Mouse (Mus musculus): Measurements from ENCODE around the gene Icam5. TPM values are rescaled to one million over a fixed set of nuclear protein-coding genes. Genes with fewer than 3 reads are reported as not detected.
A peak's percentile ranks its signal among the peaks of the same experiment; 100 is the strongest.
"Not testable (repeated sequence)": the region's sequence is repeated elsewhere in the genome, so short reads cannot be mapped to it uniquely, and the experiment has no call there.

Gene Icam5
- polyA plus RNA-seq, 1 experiment from 2014 or later: 0.08 TPM

DNA sequence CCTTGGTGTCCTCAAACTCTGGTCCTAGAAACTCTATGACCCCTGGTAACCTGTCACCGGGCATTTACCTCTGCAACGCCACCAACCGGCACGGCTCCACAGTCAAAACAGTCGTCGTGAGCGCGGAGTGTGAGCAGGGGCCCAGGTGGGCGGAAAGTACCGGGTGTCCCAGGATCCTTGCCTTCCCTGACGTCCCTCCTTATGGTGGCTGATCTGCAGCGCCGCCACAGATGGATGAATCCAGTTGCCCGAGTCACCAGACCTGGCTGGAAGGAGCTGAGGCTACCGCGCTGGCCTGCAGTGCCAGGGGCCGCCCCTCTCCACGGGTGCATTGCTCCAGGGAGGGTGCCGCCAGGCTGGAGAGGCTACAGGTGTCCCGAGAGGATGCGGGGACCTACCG, 4.8 kb downstream of the Icam5 start:
- Histone ChIP-seq H3K4me2 (replicated peaks; ENCODE audit: low read depth) (no peak overlapping the region), H3K27ac (ENCODE audit: low read depth, low read length) (no peak overlapping the region), H3K4me3 (ENCODE audit: low read depth, low read length) (peak overlapping the region; percentile 31; the same call in 1 of the 2 replicates), H3K9me3 (ENCODE audit: control insufficient read depth) (no peaks in the 10 kb centered on the region), H3K9ac (ENCODE audit: low read depth, low read length) (no peak overlapping the region), H3K36me3 (ENCODE audit: control insufficient read depth, insufficient read depth) (no peaks in the 10 kb centered on the region), H3K27me3 (replicated peaks; ENCODE audit: control insufficient read depth, insufficient read depth, low read length) (peaks cover 67% of the 10 kb centered on the region), H3K4me1 (replicated peaks; ENCODE audit: control insufficient read depth, insufficient read depth, low read length) (peaks cover 12% of the 10 kb centered on the region)
- ATAC-seq: no peak
- WGBS: 3% methylated on average over 22 of the region's 22 CpGs
- no peak for TF ChIP-seq CTCF (IDR thresholded peaks at IDR 0.05; ENCODE audit: low read depth)

DNA sequence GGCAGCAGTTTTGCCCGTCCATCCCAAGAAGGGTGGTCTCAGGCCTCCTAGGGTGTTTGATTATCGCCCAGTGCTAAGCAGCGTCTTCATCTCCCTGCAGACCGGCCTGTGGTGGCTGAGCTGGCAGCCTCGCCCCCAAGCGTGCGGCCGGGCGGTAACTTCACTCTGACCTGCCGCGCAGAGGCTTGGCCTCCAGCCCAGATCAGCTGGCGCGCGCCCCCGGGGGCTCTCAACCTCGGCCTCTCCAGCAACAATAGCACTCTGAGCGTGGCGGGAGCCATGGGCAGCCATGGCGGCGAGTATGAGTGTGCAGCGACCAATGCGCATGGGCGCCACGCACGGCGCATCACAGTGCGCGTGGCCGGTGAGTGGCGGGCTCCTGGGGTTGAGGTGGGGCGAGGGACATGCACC, 5.6 kb downstream of the Icam5 start:
- TF ChIP-seq CTCF (IDR thresholded peaks at IDR 0.05; ENCODE audit: low read depth): no peak
- H3K4me3 ChIP-seq (ENCODE audit: low read depth, low read length): peak overlapping the region; percentile 31
- peak overlapping the region; percentile 58 for H3K4me2 ChIP-seq (replicated peaks; ENCODE audit: low read depth)
- no peaks in the 10 kb centered on the region for H3K36me3 ChIP-seq (ENCODE audit: control insufficient read depth, insufficient read depth)
- no peak for ATAC-seq
- WGBS: 3% methylated on average over 31 of the region's 31 CpGs
- H3K9ac ChIP-seq (ENCODE audit: low read depth, low read length): no peak overlapping the region
- no peaks in the 10 kb centered on the region for H3K9me3 ChIP-seq (ENCODE audit: control insufficient read depth)
- peaks cover 6% of the 10 kb centered on the region; the same call in 1 of the 2 replicates for H3K4me1 ChIP-seq (replicated peaks; ENCODE audit: control insufficient read depth, insufficient read depth, low read length)
- H3K27me3 ChIP-seq (replicated peaks; ENCODE audit: control insufficient read depth, insufficient read depth, low read length): peaks cover 59% of the 10 kb centered on the region
- no peak overlapping the region for H3K27ac ChIP-seq (ENCODE audit: low read depth, low read length)

- peaks cover 41% of the 10 kb centered on the region for H3K27me3 ChIP-seq (replicated peaks; ENCODE audit: control insufficient read depth, insufficient read depth, low read length)
- ATAC-seq: no peak
- no peak for TF ChIP-seq CTCF (IDR thresholded peaks at IDR 0.05; ENCODE audit: low read depth)
- no peaks in the 10 kb centered on the region for H3K9me3 ChIP-seq (ENCODE audit: control insufficient read depth)
- 74% methylated on average over 3 of the region's 3 CpGs for WGBS
- H3K4me1 ChIP-seq (replicated peaks; ENCODE audit: control insufficient read depth, insufficient read depth, low read length): peaks cover 3% of the 10 kb centered on the region; the same call in 1 of the 2 replicates
- no peaks in the 10 kb centered on the region for H3K36me3 ChIP-seq (ENCODE audit: control insufficient read depth, insufficient read depth)
- H3K4me2 ChIP-seq (replicated peaks; ENCODE audit: low read depth): no peak overlapping the region
- no peak overlapping the region for H3K4me3 ChIP-seq (ENCODE audit: low read depth, low read length)
- H3K9ac ChIP-seq (ENCODE audit: low read depth, low read length): no peak overlapping the region
- no peak overlapping the region for H3K27ac ChIP-seq (ENCODE audit: low read depth, low read length)
Observed at GRCm38 (mm10) chr9:21039779-21040178, 7.9 kb downstream of the Icam5 start.

- no peak overlapping the region for H3K27ac ChIP-seq (ENCODE audit: low read depth, low read length)
- H3K4me3 ChIP-seq (ENCODE audit: low read depth, low read length): no peak overlapping the region
- H3K4me2 ChIP-seq (replicated peaks; ENCODE audit: low read depth): no peak overlapping the region
- H3K9ac ChIP-seq (ENCODE audit: low read depth, low read length): no peak overlapping the region
- no peaks in the 10 kb centered on the region for H3K36me3 ChIP-seq (ENCODE audit: control insufficient read depth, insufficient read depth)
- peaks cover 3% of the 10 kb centered on the region; the same call in 1 of the 2 replicates for H3K4me1 ChIP-seq (replicated peaks; ENCODE audit: control insufficient read depth, insufficient read depth, low read length)
- 41% methylated on average over 4 of the region's 4 CpGs for WGBS
- peaks cover 26% of the 10 kb centered on the region for H3K27me3 ChIP-seq (replicated peaks; ENCODE audit: control insufficient read depth, insufficient read depth, low read length)
- no peaks in the 10 kb centered on the region for H3K9me3 ChIP-seq (ENCODE audit: control insufficient read depth)
- no peak for ATAC-seq
- no peak for TF ChIP-seq CTCF (IDR thresholded peaks at IDR 0.05; ENCODE audit: low read depth)
Observed at GRCm38 (mm10) chr9:21041308-21041707, 9.4 kb downstream of the Icam5 start.

- no peaks in the 10 kb centered on the region for H3K4me1 ChIP-seq (replicated peaks; ENCODE audit: control insufficient read depth, insufficient read depth, low read length)
- no peak overlapping the region for H3K27ac ChIP-seq (ENCODE audit: low read depth, low read length)
- no peak overlapping the region for H3K4me2 ChIP-seq (replicated peaks; ENCODE audit: low read depth)
- no peak overlapping the region for H3K4me3 ChIP-seq (ENCODE audit: low read depth, low read length)
- ATAC-seq: no peak
- H3K9ac ChIP-seq (ENCODE audit: low read depth, low read length): no peak overlapping the region
- peaks cover 3% of the 10 kb centered on the region for H3K27me3 ChIP-seq (replicated peaks; ENCODE audit: control insufficient read depth, insufficient read depth, low read length)
- no peak for TF ChIP-seq CTCF (IDR thresholded peaks at IDR 0.05; ENCODE audit: low read depth)
- no peaks in the 10 kb centered on the region for H3K9me3 ChIP-seq (ENCODE audit: control insufficient read depth)
- 80% methylated on average over 4 of the region's 4 CpGs for WGBS
- no peaks in the 10 kb centered on the region for H3K36me3 ChIP-seq (ENCODE audit: control insufficient read depth, insufficient read depth)
Observed at GRCm38 (mm10) chr9:21043563-21043962, 11.7 kb downstream of the Icam5 start.

GRCm38 (mm10) chr9:21044785-21045184, 12.9 kb downstream of the Icam5 start:
- H3K4me3 ChIP-seq (ENCODE audit: low read depth, low read length): not testable (repeated sequence)

GRCm38 (mm10) chr9:21045235-21045634, 13.4 kb downstream of the Icam5 start:
- ATAC-seq: no peak
- H3K4me2 ChIP-seq (replicated peaks; ENCODE audit: low read depth): no peak overlapping the region
- H3K4me3 ChIP-seq (ENCODE audit: low read depth, low read length): no peak overlapping the region
- H3K4me1 ChIP-seq (replicated peaks; ENCODE audit: control insufficient read depth, insufficient read depth, low read length): no peaks in the 10 kb centered on the region
- no peaks in the 10 kb centered on the region for H3K27me3 ChIP-seq (replicated peaks; ENCODE audit: control insufficient read depth, insufficient read depth, low read length)
- no peaks in the 10 kb centered on the region for H3K9me3 ChIP-seq (ENCODE audit: control insufficient read depth)
- H3K36me3 ChIP-seq (ENCODE audit: control insufficient read depth, insufficient read depth): no peaks in the 10 kb centered on the region
- TF ChIP-seq CTCF (IDR thresholded peaks at IDR 0.05; ENCODE audit: low read depth): no peak
- 53% methylated on average over 3 of the region's 3 CpGs for WGBS
- no peak overlapping the region for H3K27ac ChIP-seq (ENCODE audit: low read depth, low read length)
- H3K9ac ChIP-seq (ENCODE audit: low read depth, low read length): no peak overlapping the region

More at GRCm38 (mm10) chr9:21044785-21045184, 12.9 kb downstream of the Icam5 start:
- not testable (repeated sequence) for H3K9me3 ChIP-seq (ENCODE audit: control insufficient read depth); H3K9ac ChIP-seq (ENCODE audit: low read depth, low read length); H3K4me1 ChIP-seq (replicated peaks; ENCODE audit: control insufficient read depth, insufficient read depth, low read length); ATAC-seq; H3K27ac ChIP-seq (ENCODE audit: low read depth, low read length); H3K36me3 ChIP-seq (ENCODE audit: control insufficient read depth, insufficient read depth); H3K27me3 ChIP-seq (replicated peaks; ENCODE audit: control insufficient read depth, insufficient read depth, low read length); H3K4me2 ChIP-seq (replicated peaks; ENCODE audit: low read depth)
- 59% methylated on average over 1 of the region's 1 CpGs for WGBS
